Mouse (Mus musculus) kidney, postnatal 4 days (tissue): ENCODE measurements around the gene Pcnx3.

Experiments used
- DNase-seq, 2 experiments: peaks; one replicate each; pipeline ENCODE4 v3.0.0; 2021; ENCODE audit warnings: mixed read lengths in 2 of 2

The Pcnx3 gene

GRCm38 (mm10) chr19:5668372-5668771, 20.3 kb downstream of the Pcnx3 start:
- DNase-seq: no peak

GRCm38 (mm10) chr19:5666386-5666785, 22.3 kb downstream of the Pcnx3 start:
- DNase-seq: no peak

GRCm38 (mm10) chr19:5665465-5665864, 23.2 kb downstream of the Pcnx3 start:
- no peak for DNase-seq

- DNase-seq: no peak
These were observed 23.9 kb downstream of the Pcnx3 start for GRCm38 (mm10) chr19:5664669-5665257.

- peak; percentile 94 to 96 for DNase-seq
These were observed 25.5 kb downstream of the Pcnx3 start, which contains the start of gene Sipa1 for GRCm38 (mm10) chr19:5662981-5663913. Gene Sipa1, minus strand, starts transcription at chr19:5663707.

- no peak for DNase-seq
These were observed 26.4 kb downstream of the Pcnx3 start for GRCm38 (mm10) chr19:5662310-5662709.

GRCm38 (mm10) chr19:5660942-5661751, 27.6 kb downstream of the Pcnx3 start:
- DNase-seq: peak; percentile 46 to 61

- no peak for DNase-seq
These were observed 33.9 kb downstream of the Pcnx3 start for GRCm38 (mm10) chr19:5654720-5655298.

GRCm38 (mm10) chr19:5653969-5654719, 34.6 kb downstream of the Pcnx3 start:
- peak; percentile 40 to 62 for DNase-seq

GRCm38 (mm10) chr19:5652570-5652969, 36.1 kb downstream of the Pcnx3 start:
- no peak for DNase-seq

- DNase-seq: no peak
These were observed 37.0 kb downstream of the Pcnx3 start for GRCm38 (mm10) chr19:5651502-5652274.

- DNase-seq: peak; percentile 46 to 58
These were observed 39.4 kb downstream of the Pcnx3 start for GRCm38 (mm10) chr19:5649298-5649741.

- peak; percentile 83 to 89 for DNase-seq
These were observed 40.1 kb downstream of the Pcnx3 start for GRCm38 (mm10) chr19:5648401-5649297.

GRCm38 (mm10) chr19:5647791-5648190, 40.9 kb downstream of the Pcnx3 start:
- DNase-seq: peak; percentile 1 to 2

GRCm38 (mm10) chr19:5646731-5647330, 41.9 kb downstream of the Pcnx3 start:
- peak; percentile 1 to 3 for DNase-seq

- DNase-seq: peak in 1 of 2 experiments; percentile 0
These were observed 43.4 kb downstream of the Pcnx3 start for GRCm38 (mm10) chr19:5645280-5645679.

- DNase-seq: no peak
These were observed 47.1 kb downstream of the Pcnx3 start for GRCm38 (mm10) chr19:5641641-5642040.

GRCm38 (mm10) chr19:5641021-5641420, 47.7 kb downstream of the Pcnx3 start:
- DNase-seq: no peak

GRCm38 (mm10) chr19:5640339-5640738, 48.4 kb downstream of the Pcnx3 start:
- no peak for DNase-seq
